Mouse (Mus musculus): ENCODE measurements around the gene Bbs4. TPM values are rescaled to one million over a fixed set of nuclear protein-coding genes. Genes with fewer than 3 reads are reported as not detected.

Bbs4 gene
- polyA plus RNA-seq (2015; fragmentation: Nextera tagmentation; extraction: Ambion mirVana): 4.7 and 5.8 TPM in 2 replicates

GRCm38 (mm10) chr9:59353253-59353639 is at the start of gene Bbs4:
Bbs4 (minus strand) TSS chr9:59353508.

GRCm38 (mm10) chr9:59290957-59291687 is 62.2 kb downstream of the Bbs4 start, which contains the start of gene Adpgk:
Adpgk (plus strand) TSS chr9:59291558.

Other genes starting within 250 kb of the Bbs4 start
- 9.6 and 12.7 TPM in 2 replicates for gene Adpgk, start 62.0 kb downstream of the Bbs4 start, polyA plus RNA-seq (2015; fragmentation: Nextera tagmentation; extraction: Ambion mirVana)
- gene Arih1, start 133.1 kb upstream of the Bbs4 start, polyA plus RNA-seq (2015; fragmentation: Nextera tagmentation; extraction: Ambion mirVana): 10.7 and 11.5 TPM in 2 replicates
- 42.6 and 55.5 TPM in 2 replicates for gene Hexa, start 186.0 kb upstream of the Bbs4 start, polyA plus RNA-seq (2015; fragmentation: Nextera tagmentation; extraction: Ambion mirVana)
- gene Tmem202, start 186.3 kb upstream of the Bbs4 start, polyA plus RNA-seq (2015; fragmentation: Nextera tagmentation; extraction: Ambion mirVana): 0.22 and 0.60 TPM in 2 replicates
- 0.04 TPM in 1 of 2 replicates, not detected in the other for gene Celf6, start 224.4 kb upstream of the Bbs4 start, polyA plus RNA-seq (2015; fragmentation: Nextera tagmentation; extraction: Ambion mirVana)